Mouse (Mus musculus) forebrain, embryonic 14.5 days (tissue): ENCODE results near the gene Exosc5. TPM values are rescaled to one million over a fixed set of nuclear protein-coding genes. Genes with fewer than 3 reads are reported as not detected.

Source experiments
- polyA plus RNA-seq: library from polyadenylated mRNA; unstranded; fragments of >200 nt; fragmentation: Nextera tagmentation; extraction: Ambion mirVana; gene quantifications from 2 replicates; pipeline ENCODE4 v1.2.1, GENCODE M21; 2014

The Exosc5 gene
- polyA plus RNA-seq, 1 experiment from 2014 or later, result 53.9 TPM

Other genes starting within 250 kb of the Exosc5 start
- gene Cxcl17, start 246.3 kb upstream of the Exosc5 start, polyA plus RNA-seq, result not detected in 2 replicates
- 0.95 and 0.99 TPM in 2 replicates for gene Ceacam1, start 181.6 kb upstream of the Exosc5 start, polyA plus RNA-seq
- gene Ceacam2, start 119.3 kb upstream of the Exosc5 start, polyA plus RNA-seq, result not detected in 2 replicates
- not detected in 2 replicates for gene Erich4, start 43.3 kb upstream of the Exosc5 start, polyA plus RNA-seq
- gene Dmac2, start 39.8 kb upstream of the Exosc5 start, polyA plus RNA-seq, result 29.9 and 36.0 TPM in 2 replicates
- gene B3gnt8, start 32.5 kb upstream of the Exosc5 start, polyA plus RNA-seq, result 0.43 and 0.58 TPM in 2 replicates
- gene Bckdha, start 183 bp upstream of the Exosc5 start, polyA plus RNA-seq, result 65.1 and 69.7 TPM in 2 replicates
- 11.1 and 16.4 TPM in 2 replicates for gene Tmem91, start 16.0 kb downstream of the Exosc5 start, polyA plus RNA-seq
- 44.3 and 57.6 TPM in 2 replicates for gene B9d2, start 21.6 kb downstream of the Exosc5 start, polyA plus RNA-seq
- 0.61 and 0.83 TPM in 2 replicates for gene Tgfb1, start 27.8 kb downstream of the Exosc5 start, polyA plus RNA-seq
- 39.6 and 40.7 TPM in 2 replicates for gene Ccdc97, start 59.9 kb downstream of the Exosc5 start, polyA plus RNA-seq
- gene Hnrnpul1, start 95.6 kb downstream of the Exosc5 start, polyA plus RNA-seq, result 53.6 and 61.2 TPM in 2 replicates
- 15.8 and 16.7 TPM in 2 replicates for gene Axl, start 129.5 kb downstream of the Exosc5 start, polyA plus RNA-seq
- 0.95 and 1.1 TPM in 2 replicates for gene Cyp2s1, start 157.7 kb downstream of the Exosc5 start, polyA plus RNA-seq
- gene Cyp2b10, start 238.5 kb downstream of the Exosc5 start, polyA plus RNA-seq, result not detected in 2 replicates